Mouse (Mus musculus): ENCODE results near the gene Alpi. TPM values are rescaled to one million over a fixed set of nuclear protein-coding genes. Genes with fewer than 3 reads are reported as not detected.

Gene Alpi
- polyA plus RNA-seq, 1 experiment from 2014 or later: 0.09 TPM

GRCm38 (mm10) chr1:87051369-87051768 lies 50.0 kb downstream of the Alpi start:
- H3K27me3 ChIP-seq (replicated peaks): no peaks in the 10 kb centered on the region

DNA sequence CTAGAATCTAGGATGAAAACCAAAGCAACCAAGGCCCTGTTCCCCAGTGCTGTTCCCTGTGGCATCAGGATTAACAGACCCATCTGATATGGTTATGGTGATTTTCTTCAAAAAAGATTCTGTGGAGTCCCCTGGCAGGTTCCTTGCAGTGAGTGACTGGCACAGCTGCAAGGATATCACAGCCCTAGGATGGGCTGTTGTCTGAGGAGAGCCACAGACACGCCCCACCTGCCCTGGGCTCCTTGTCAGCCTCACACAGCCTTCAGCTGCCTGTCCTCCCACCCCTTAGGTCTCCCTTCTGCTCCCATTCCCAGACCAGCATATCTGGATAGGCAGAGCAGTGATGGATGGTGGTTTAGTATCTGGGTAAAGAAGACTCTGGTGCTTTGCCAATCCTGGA lies 50.7 kb downstream of the Alpi start:
- Histone ChIP-seq H3K9me3 (no peaks in the 10 kb centered on the region), H3K27ac (no peak overlapping the region; the same call in 1 of the 2 replicates), H3K9ac (no peak overlapping the region), H3K4me3 (no peak overlapping the region), H3K4me1 (no peaks in the 10 kb centered on the region), H3K36me3 (replicated peaks) (no peaks in the 10 kb centered on the region), H3K27me3 (replicated peaks) (no peaks in the 10 kb centered on the region), H3K4me2 (no peak overlapping the region)
- WGBS: 48% methylated on average over 1 of the region's 1 CpGs
- no peak for ATAC-seq (replicated peaks)

More at GRCm38 (mm10) chr1:87051369-87051768, 50.0 kb downstream of the Alpi start:
- Histone ChIP-seq H3K4me2 (no peak overlapping the region), H3K4me1 (no peaks in the 10 kb centered on the region), H3K9me3 (no peaks in the 10 kb centered on the region), H3K36me3 (replicated peaks) (no peaks in the 10 kb centered on the region), H3K4me3 (no peak overlapping the region), H3K27ac (no peak overlapping the region), H3K9ac (no peak overlapping the region)
- 88% methylated on average over 4 of the region's 4 CpGs for WGBS
- no peak for ATAC-seq (replicated peaks)

- no peaks in the 10 kb centered on the region for H3K27me3 ChIP-seq (replicated peaks)
- no peak overlapping the region for H3K4me2 ChIP-seq
- no peaks in the 10 kb centered on the region for H3K9me3 ChIP-seq
- no peak overlapping the region for H3K9ac ChIP-seq
- no peaks in the 10 kb centered on the region for H3K36me3 ChIP-seq (replicated peaks)
- H3K4me1 ChIP-seq: no peaks in the 10 kb centered on the region
- no peak overlapping the region; the same call in 1 of the 2 replicates for H3K27ac ChIP-seq
- no peak overlapping the region for H3K4me3 ChIP-seq
- WGBS: 46% methylated on average over 3 of the region's 3 CpGs
- peak; percentile 71 for ATAC-seq (replicated peaks)
Observed at GRCm38 (mm10) chr1:87050072-87050471, 51.3 kb downstream of the Alpi start.

Other genes starting within 250 kb of the Alpi start
- not detected in 2 replicates for gene Alppl2, start 11.7 kb downstream of the Alpi start, polyA plus RNA-seq (2015; fragmentation: Nextera tagmentation; extraction: Ambion mirVana)
- not detected in 2 replicates for gene Akp3, start 23.4 kb upstream of the Alpi start, polyA plus RNA-seq (2015; fragmentation: Nextera tagmentation; extraction: Ambion mirVana)
- gene Ecel1, start 54.9 kb upstream of the Alpi start, polyA plus RNA-seq (2015; fragmentation: Nextera tagmentation; extraction: Ambion mirVana): 22.3 and 23.3 TPM in 2 replicates
- 0.13 TPM in 1 of 2 replicates, not detected in the other for gene Prss56, start 81.7 kb upstream of the Alpi start, polyA plus RNA-seq (2015; fragmentation: Nextera tagmentation; extraction: Ambion mirVana)
- not detected in 2 replicates for gene Chrnd, start 89.0 kb upstream of the Alpi start, polyA plus RNA-seq (2015; fragmentation: Nextera tagmentation; extraction: Ambion mirVana)
- gene Chrng, start 103.1 kb upstream of the Alpi start, polyA plus RNA-seq (2015; fragmentation: Nextera tagmentation; extraction: Ambion mirVana): not detected in 2 replicates
- 91.7 and 95.4 TPM in 2 replicates for gene Eif4e2, start 112.3 kb upstream of the Alpi start, polyA plus RNA-seq (2015; fragmentation: Nextera tagmentation; extraction: Ambion mirVana)
- 0.58 and 1.2 TPM in 2 replicates for gene Efhd1, start 162.8 kb upstream of the Alpi start, polyA plus RNA-seq (2015; fragmentation: Nextera tagmentation; extraction: Ambion mirVana)
- 65.9 and 72.9 TPM in 2 replicates for gene Gigyf2, start 225.4 kb upstream of the Alpi start, polyA plus RNA-seq (2015; fragmentation: Nextera tagmentation; extraction: Ambion mirVana)

All from midbrain, embryonic 15.5 days (tissue).